Mouse (Mus musculus) layer of hippocampus, postnatal 25 days (tissue): ENCODE results near the gene Sprr2a2. TPM values are rescaled to one million over a fixed set of nuclear protein-coding genes. Genes with fewer than 3 reads are reported as not detected.
"Not testable (repeated sequence)": the region's sequence is repeated elsewhere in the genome, so short reads cannot be mapped to it uniquely, and the experiment has no call there.

ENCODE experiments used
- DNase-seq, 2 experiments: peaks; one replicate each; pipeline ENCODE4 v3.0.0; 2022; ENCODE audit warnings: mixed read lengths in 2 of 2, low spot score in 1 of 2; ENCODE audit errors: extremely low spot score in 1 of 2
- total RNA-seq, 2 experiments: library from RNA; stranded (reverse); gene quantifications; 2 replicates each; pipeline ENCODE4 v1.2.3; 2021

Gene Sprr2a2
- total RNA-seq, 2 experiments from 2014 or later = not detected

GRCm38 (mm10) chr3:92271414-92271985, 55.8 kb downstream of the Sprr2a2 start:
- not testable (repeated sequence) for DNase-seq

DNA sequence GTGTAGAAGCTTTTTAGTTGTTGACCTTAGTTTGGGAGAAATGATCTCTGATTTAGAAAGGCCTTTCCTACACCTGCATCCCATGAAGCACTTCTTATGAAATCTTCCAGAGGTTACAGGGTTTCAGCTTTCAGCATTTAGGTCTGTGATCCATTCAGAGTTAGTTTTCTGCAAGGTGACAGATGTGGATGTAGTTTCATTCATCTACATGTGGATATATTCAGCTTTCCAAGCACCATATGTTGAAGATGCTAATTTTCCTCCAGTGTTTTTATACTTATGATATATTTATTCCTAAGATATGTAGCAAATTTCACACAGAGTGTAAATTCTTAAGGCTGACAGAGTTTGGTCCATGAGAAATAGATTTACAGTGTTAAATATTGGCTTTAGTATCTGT, 57.8 kb downstream of the Sprr2a2 start:
- not testable (repeated sequence) for DNase-seq

DNA sequence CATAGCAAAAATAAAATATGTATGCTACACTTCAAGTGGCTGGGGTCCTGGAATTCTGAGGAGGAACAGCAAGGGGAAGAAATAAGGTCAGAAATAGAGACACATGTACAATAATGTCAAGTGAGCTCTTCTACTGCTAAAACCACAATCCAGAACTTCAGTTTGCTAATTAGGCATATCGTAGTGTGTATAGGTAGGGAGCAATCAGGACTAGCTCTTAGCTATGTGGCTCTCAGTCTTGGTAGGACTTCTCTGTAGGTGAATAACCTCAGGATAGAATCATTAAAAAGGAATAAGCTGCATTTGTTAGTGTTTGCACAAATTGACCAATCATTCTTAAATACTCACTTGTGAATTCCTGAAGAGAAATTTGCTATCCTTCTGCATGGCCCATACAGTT, 58.3 kb downstream of the Sprr2a2 start:
- not testable (repeated sequence) for DNase-seq

DNA sequence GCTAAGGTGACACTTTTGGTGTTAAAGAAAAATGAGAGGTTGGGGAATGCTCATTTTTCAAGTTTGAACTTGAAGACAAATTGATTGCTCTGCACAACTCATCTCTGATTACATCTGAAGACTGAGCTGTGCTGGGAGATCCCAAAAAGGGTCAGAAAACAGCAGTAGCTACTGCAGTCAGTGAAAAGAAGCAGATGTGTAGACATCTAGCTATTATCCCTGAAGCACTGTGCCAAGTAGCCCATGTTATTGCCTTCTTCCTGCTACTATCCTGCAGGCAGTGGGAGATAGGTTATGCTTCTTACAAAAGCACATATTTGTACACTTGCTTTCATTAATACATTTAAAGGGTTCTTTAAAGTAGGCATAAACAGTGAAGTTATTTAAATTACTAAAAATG, 63.9 kb downstream of the Sprr2a2 start:
- DNase-seq = not testable (repeated sequence)

GRCm38 (mm10) chr3:92280963-92281606, 65.4 kb downstream of the Sprr2a2 start:
- DNase-seq = not testable (repeated sequence)

- DNase-seq = not testable (repeated sequence)
Measured at GRCm38 (mm10) chr3:92285101-92285500, 69.4 kb downstream of the Sprr2a2 start, which contains the start of gene Sprr2a3. Sprr2a3 (plus strand) TSS chr3:92285417.

DNA sequence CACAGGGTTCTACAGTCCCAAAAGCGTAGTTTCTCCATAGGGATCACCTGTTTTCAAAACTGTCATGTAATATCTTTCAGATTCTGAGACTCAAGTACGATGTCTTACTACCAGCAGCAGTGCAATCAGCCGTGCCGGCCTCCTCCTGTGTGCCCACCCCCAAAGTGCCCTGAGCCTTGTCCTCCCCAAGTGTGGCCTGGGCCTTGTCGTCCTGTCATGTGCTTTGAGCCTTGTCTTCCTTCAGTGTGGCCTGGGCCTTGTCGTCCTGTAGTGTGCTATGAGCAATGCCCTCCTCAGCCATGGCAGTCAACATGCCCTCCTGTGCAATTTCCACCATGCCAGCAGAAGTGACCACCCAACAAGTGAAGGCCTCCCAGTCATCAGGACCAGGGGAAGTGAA, 72.8 kb downstream of the Sprr2a2 start:
- DNase-seq = not testable (repeated sequence)

Other genes with a start within 250 kb of the Sprr2a2 start
- not detected for gene Pglyrp3, start 201.3 kb upstream of the Sprr2a2 start, total RNA-seq
- gene Lor, start 132.8 kb upstream of the Sprr2a2 start, total RNA-seq = 1 to 10 TPM; 4.7 to 4.8 TPM
- not detected for gene Prr9, start 92.0 kb upstream of the Sprr2a2 start, total RNA-seq
- not detected for gene Lelp1, start 73.2 kb upstream of the Sprr2a2 start, total RNA-seq
- not detected for gene Sprr2a1, start 121 bp upstream of the Sprr2a2 start, total RNA-seq
- not detected for gene Sprr2a3, start 69.5 kb downstream of the Sprr2a2 start, total RNA-seq
- gene Sprr2b, start 100.7 kb downstream of the Sprr2a2 start, total RNA-seq = not detected
- not detected for gene Sprr2d, start 123.2 kb downstream of the Sprr2a2 start, total RNA-seq
- not detected for gene Sprr2e, start 136.2 kb downstream of the Sprr2a2 start, total RNA-seq
- gene Sprr2f, start 149.3 kb downstream of the Sprr2a2 start, total RNA-seq = not detected
- not detected for gene Sprr2h, start 169.8 kb downstream of the Sprr2a2 start, total RNA-seq
- not detected for gene Sprr2i, start 192.1 kb downstream of the Sprr2a2 start, total RNA-seq
- gene Sprr2j-ps, start 202.2 kb downstream of the Sprr2a2 start, total RNA-seq = not detected
- gene Gm9774, start 213.5 kb downstream of the Sprr2a2 start, total RNA-seq = 1 to 10 TPM; 2.3 to 3.6 TPM
- gene Sprr2k, start 216.7 kb downstream of the Sprr2a2 start, total RNA-seq = not detected
- gene Sprr1b, start 222.9 kb downstream of the Sprr2a2 start, total RNA-seq = not detected
- not detected for gene Sprr3, start 242.8 kb downstream of the Sprr2a2 start, total RNA-seq